Mouse (Mus musculus) lung, embryonic 15.5 days (tissue): ENCODE measurements around the gene Chga. TPM values are rescaled to one million over a fixed set of nuclear protein-coding genes. Genes with fewer than 3 reads are reported as not detected.

ENCODE experiments used
- ATAC-seq: fragments of 200-750 bp; cut with Nextera tagmentation; 2 replicates; pipeline ENCODE4 v1.8.0; 2017; ENCODE audit warnings: moderate number of reproducible peaks, borderline replicate concordance; ENCODE audit not compliant: low FRiP score, low TSS enrichment; ENCODE audit errors: extremely low read depth
- H3K27ac ChIP-seq: fragments of 300-500 bp; sonication (generic); 2 replicates; pipeline ENCODE4 v1.5.1; 2015; ENCODE audit warnings: moderate library complexity, mild to moderate bottlenecking, inconsistent platforms
- H3K27me3 ChIP-seq: fragments of 300-500 bp; sonication (generic); 2 replicates; pipeline ENCODE4 v1.6.1; 2015; ENCODE audit warnings: inconsistent platforms
- H3K36me3 ChIP-seq: fragments of 300-500 bp; sonication (generic); 2 replicates; pipeline ENCODE4 v1.6.1; 2015; ENCODE audit warnings: inconsistent platforms
- H3K4me1 ChIP-seq: fragments of 300-500 bp; sonication (generic); 2 replicates; pipeline ENCODE4 v1.6.1; 2015; ENCODE audit warnings: inconsistent platforms
- H3K4me2 ChIP-seq: fragments of 300-500 bp; sonication (generic); 2 replicates; pipeline ENCODE4 v1.6.1; 2015; ENCODE audit warnings: inconsistent platforms, mild to moderate bottlenecking, moderate library complexity
- H3K4me3 ChIP-seq: fragments of 300-500 bp; sonication (generic); 2 replicates; pipeline ENCODE4 v1.5.1; 2015; ENCODE audit warnings: mild to moderate bottlenecking, inconsistent platforms
- H3K9ac ChIP-seq: fragments of 300-500 bp; sonication (generic); 2 replicates; pipeline ENCODE4 v1.6.1; 2015; ENCODE audit warnings: inconsistent platforms
- H3K9me3 ChIP-seq: fragments of 300-500 bp; sonication (generic); 2 replicates; pipeline ENCODE4 v1.6.1; 2016; ENCODE audit warnings: inconsistent platforms
- WGBS: fragments of 180-500 bp; shearing (Covaris S2); methylation state at CpG from one replicate; pipeline ENCODE4 v1.1.7; 2015; 5-methylcytosine and 5-hydroxymethylcytosine counted together
- polyA plus RNA-seq: library from polyadenylated mRNA; unstranded; fragments of >200 nt; fragmentation: Nextera tagmentation; extraction: Ambion mirVana; gene quantifications from 2 replicates; pipeline ENCODE4 v1.2.1, GENCODE M21; 2015

The Chga gene
- polyA plus RNA-seq: 1.6 and 2.5 TPM in 2 replicates

DNA sequence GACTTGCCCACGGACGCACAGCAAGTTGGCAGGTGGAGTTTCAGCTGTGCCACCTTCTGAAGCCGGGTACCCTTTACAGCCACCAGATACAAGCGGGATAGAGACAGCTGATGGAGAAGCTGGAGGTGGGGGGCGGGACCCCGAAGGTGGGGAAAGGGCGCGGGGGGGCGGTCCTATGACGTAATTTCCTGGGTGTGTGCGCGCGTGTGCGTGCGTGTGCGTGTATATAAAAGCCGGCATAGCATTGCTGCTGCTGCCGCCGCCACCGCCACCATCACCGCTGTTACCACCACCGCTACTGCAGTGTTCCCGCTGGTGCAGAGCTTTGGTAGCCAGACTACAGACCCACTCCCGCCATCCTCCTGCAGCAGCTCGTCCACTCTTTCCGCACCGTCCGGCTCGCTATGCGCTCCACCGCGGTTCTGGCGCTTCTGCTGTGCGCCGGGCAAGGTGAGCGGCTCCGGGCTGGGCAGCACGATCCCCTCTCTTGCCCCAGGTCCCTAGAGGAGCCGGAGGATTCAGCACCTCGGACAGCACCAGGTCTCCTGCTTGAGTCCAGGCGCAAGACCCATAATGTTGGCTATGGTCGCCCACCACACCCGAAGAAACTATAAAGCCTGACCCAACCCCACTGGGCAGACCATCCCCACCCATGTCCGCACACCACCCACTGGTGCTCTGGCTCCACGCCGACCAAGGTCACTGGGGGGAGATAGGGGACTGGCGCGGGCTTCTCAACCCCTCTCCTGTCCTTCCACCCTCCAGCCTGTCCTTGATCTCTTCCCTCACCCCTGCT lies at the start of gene Chga:
Chga (plus strand) TSS at position 249 of the 796 bp plus-strand sequence.
- Histone ChIP-seq H3K4me2 (peak within 1 kb of the TSS; percentile 33), H3K4me3 (no peak within 1 kb of the TSS), H3K27me3 (peaks cover 24% of the 10 kb centered on the region), H3K9me3 (no peaks in the 10 kb centered on the region), H3K9ac (no peak within 1 kb of the TSS), H3K4me1 (0 out of 2 replicates have a peak, but pooled peaks cover 2% of the 10 kb centered on the region), H3K36me3 (no peaks in the 10 kb centered on the region), H3K27ac (no peak within 1 kb of the TSS)
- 3% methylated on average over 48 of the region's 48 CpGs for WGBS
- peak; percentile 53 for ATAC-seq

GRCm38 (mm10) chr12:102505131-102505713 lies 49.5 kb upstream of the Chga start:
- 64% methylated on average over 9 of the region's 9 CpGs for WGBS
- Histone ChIP-seq H3K27me3 (no peaks in the 10 kb centered on the region), H3K9ac (no peak overlapping the region), H3K4me2 (no peak overlapping the region), H3K36me3 (no peaks in the 10 kb centered on the region), H3K4me1 (no peaks in the 10 kb centered on the region), H3K9me3 (no peaks in the 10 kb centered on the region), H3K27ac (no peak overlapping the region), H3K4me3 (no peak overlapping the region)
- ATAC-seq: no peak

GRCm38 (mm10) chr12:102505949-102506348 lies 48.8 kb upstream of the Chga start:
- Histone ChIP-seq H3K9me3 (no peaks in the 10 kb centered on the region), H3K4me2 (no peak overlapping the region), H3K27ac (no peak overlapping the region), H3K36me3 (no peaks in the 10 kb centered on the region), H3K9ac (no peak overlapping the region), H3K4me1 (no peaks in the 10 kb centered on the region), H3K27me3 (no peaks in the 10 kb centered on the region), H3K4me3 (no peak overlapping the region)
- no peak for ATAC-seq
- WGBS: 88% methylated on average over 7 of the region's 7 CpGs

DNA sequence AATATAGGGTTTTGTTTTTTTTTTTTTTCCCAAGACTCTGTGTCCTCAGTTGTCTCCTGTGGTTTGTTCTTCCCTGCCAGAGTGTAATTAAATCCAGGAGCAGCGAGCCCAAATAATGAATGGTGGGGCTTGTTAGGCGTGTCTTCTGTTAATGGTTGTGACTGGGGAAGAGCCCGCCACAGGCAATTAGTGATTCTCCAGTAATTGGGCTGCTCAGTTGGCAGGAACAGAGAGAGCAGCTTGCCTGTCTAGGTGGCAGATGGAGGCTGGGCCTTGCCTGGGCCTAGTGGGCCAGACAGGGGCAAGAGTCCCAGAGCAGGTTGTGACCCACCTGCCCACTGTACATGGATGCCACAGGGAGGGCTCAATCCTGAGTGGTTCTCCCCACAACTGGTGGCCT lies 43.4 kb upstream of the Chga start:
- Histone ChIP-seq H3K27me3 (no peaks in the 10 kb centered on the region), H3K27ac (no peak overlapping the region), H3K4me1 (no peaks in the 10 kb centered on the region), H3K4me3 (no peak overlapping the region), H3K36me3 (no peaks in the 10 kb centered on the region), H3K9ac (no peak overlapping the region), H3K4me2 (no peak overlapping the region), H3K9me3 (no peaks in the 10 kb centered on the region)
- ATAC-seq: no peak
- 66% methylated on average over 3 of the region's 3 CpGs for WGBS

DNA sequence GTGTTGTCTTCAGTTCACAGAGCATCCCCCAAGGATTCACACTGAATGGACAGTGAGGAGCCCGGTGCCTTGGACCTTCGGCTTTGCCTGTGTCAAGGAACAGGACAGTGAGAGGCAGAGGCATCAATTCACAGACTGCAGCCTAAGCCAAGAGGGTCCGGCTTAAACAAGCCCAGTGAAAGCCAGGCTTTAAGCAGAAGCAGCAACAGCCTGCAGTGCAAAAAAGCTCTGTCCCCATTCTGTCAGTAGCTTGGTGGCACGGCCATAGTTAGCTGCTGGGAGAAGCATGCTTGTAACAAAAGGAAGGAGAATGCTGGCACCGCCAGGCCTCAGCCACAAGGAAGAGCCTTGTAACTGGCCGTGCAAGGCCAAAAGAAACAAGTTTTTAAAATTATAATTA lies 40.6 kb upstream of the Chga start:
- ATAC-seq: no peak
- WGBS: 79% methylated on average over 6 of the region's 6 CpGs

DNA sequence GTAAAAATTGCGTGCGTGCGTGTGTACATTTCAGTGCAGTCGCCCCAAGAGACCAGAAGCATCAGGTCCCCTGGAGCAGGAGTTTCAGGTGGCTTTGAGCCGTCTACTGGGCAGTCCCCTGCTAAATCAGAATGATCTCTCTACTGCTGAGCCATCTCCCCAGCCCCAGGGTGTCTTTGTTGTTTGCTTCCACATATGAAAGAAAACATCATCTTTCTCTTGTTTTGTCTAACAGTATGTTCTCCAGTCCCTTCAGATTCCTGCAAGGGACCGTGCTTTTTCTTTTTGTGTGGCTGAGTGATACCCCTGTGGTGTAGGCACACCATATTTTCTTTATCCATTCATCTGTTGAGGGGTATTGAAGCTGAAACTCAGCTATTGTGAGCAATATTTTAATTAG lies 40.0 kb upstream of the Chga start:
- H3K27ac ChIP-seq: no peak overlapping the region
- WGBS: 84% methylated on average over 6 of the region's 6 CpGs
- H3K4me1 ChIP-seq: no peaks in the 10 kb centered on the region
- H3K4me2 ChIP-seq: no peak overlapping the region
- no peak overlapping the region for H3K9ac ChIP-seq
- no peaks in the 10 kb centered on the region for H3K27me3 ChIP-seq
- no peak for ATAC-seq
- no peaks in the 10 kb centered on the region for H3K36me3 ChIP-seq
- no peak overlapping the region for H3K4me3 ChIP-seq
- no peaks in the 10 kb centered on the region for H3K9me3 ChIP-seq

More for the DNA sequence above, 40.6 kb upstream of the Chga start:
- Histone ChIP-seq H3K9me3 (no peaks in the 10 kb centered on the region), H3K27ac (no peak overlapping the region), H3K4me2 (no peak overlapping the region), H3K9ac (no peak overlapping the region), H3K4me3 (no peak overlapping the region), H3K36me3 (no peaks in the 10 kb centered on the region), H3K27me3 (no peaks in the 10 kb centered on the region), H3K4me1 (no peaks in the 10 kb centered on the region)

- Histone ChIP-seq H3K9me3 (no peaks in the 10 kb centered on the region), H3K4me3 (no peak overlapping the region), H3K4me2 (no peak overlapping the region), H3K36me3 (no peaks in the 10 kb centered on the region), H3K27ac (no peak overlapping the region), H3K4me1 (no peaks in the 10 kb centered on the region), H3K9ac (no peak overlapping the region), H3K27me3 (no peaks in the 10 kb centered on the region)
- no peak for ATAC-seq
- 77% methylated on average over 4 of the region's 4 CpGs for WGBS
Measured at GRCm38 (mm10) chr12:102516151-102516550, 38.6 kb upstream of the Chga start.

- H3K4me2 ChIP-seq: no peak overlapping the region
- no peaks in the 10 kb centered on the region for H3K36me3 ChIP-seq
- no peak for ATAC-seq
- no peaks in the 10 kb centered on the region for H3K27me3 ChIP-seq
- no peak overlapping the region for H3K27ac ChIP-seq
- H3K9me3 ChIP-seq: no peaks in the 10 kb centered on the region
- no peak overlapping the region for H3K9ac ChIP-seq
- 81% methylated on average over 13 of the region's 13 CpGs for WGBS
- H3K4me3 ChIP-seq: no peak overlapping the region
- peaks cover 8% of the 10 kb centered on the region; the same call in 1 of the 2 replicates for H3K4me1 ChIP-seq
Measured at GRCm38 (mm10) chr12:102517647-102518046, 37.1 kb upstream of the Chga start.

- ATAC-seq: no peak
Measured at GRCm38 (mm10) chr12:102519929-102520720, 34.6 kb upstream of the Chga start.

GRCm38 (mm10) chr12:102521777-102522319 lies 32.9 kb upstream of the Chga start:
- 11% methylated on average over 13 of the region's 13 CpGs for WGBS
- Histone ChIP-seq H3K36me3 (no peaks in the 10 kb centered on the region), H3K4me1 (peaks cover 8% of the 10 kb centered on the region; the same call in 1 of the 2 replicates), H3K4me2 (no peak overlapping the region), H3K4me3 (no peak overlapping the region), H3K27ac (no peak overlapping the region), H3K27me3 (no peaks in the 10 kb centered on the region), H3K9me3 (no peaks in the 10 kb centered on the region), H3K9ac (no peak overlapping the region)
- ATAC-seq: 0 out of 2 replicates have a peak, but pooled peaks have one; percentile 46

More at GRCm38 (mm10) chr12:102519929-102520720, 34.6 kb upstream of the Chga start:
- no peaks in the 10 kb centered on the region for H3K36me3 ChIP-seq
- H3K27ac ChIP-seq: no peak overlapping the region
- H3K4me2 ChIP-seq: no peak overlapping the region
- H3K4me1 ChIP-seq: peaks cover 8% of the 10 kb centered on the region; the same call in 1 of the 2 replicates
- no peak overlapping the region for H3K4me3 ChIP-seq
- 77% methylated on average over 12 of the region's 12 CpGs for WGBS
- H3K9me3 ChIP-seq: no peaks in the 10 kb centered on the region
- H3K27me3 ChIP-seq: no peaks in the 10 kb centered on the region
- H3K9ac ChIP-seq: no peak overlapping the region

DNA sequence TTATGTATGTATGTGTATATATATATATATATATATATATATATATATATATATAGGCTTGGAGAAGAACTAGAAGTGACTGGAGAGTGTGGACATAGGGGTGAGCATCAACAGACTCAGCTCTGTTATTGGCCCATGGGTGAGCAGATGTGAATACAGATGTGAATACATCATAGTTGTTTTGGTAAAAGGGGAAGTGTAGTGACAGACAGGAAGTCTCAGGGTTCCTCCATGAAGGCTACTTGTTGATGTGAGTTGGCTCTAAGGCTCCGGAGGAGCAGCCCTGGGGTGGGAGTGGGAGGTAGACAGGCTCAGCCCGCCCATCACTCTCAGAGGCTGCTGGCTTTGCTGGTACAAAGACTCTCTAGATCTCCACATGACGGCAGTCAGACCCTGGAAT lies 30.6 kb upstream of the Chga start:
- Histone ChIP-seq H3K9me3 (no peaks in the 10 kb centered on the region), H3K27ac (no peak overlapping the region), H3K4me2 (no peak overlapping the region), H3K9ac (no peak overlapping the region), H3K27me3 (no peaks in the 10 kb centered on the region), H3K4me1 (peaks cover 8% of the 10 kb centered on the region; the same call in 1 of the 2 replicates), H3K4me3 (no peak overlapping the region), H3K36me3 (no peaks in the 10 kb centered on the region)
- no peak for ATAC-seq
- 48% methylated on average over 3 of the region's 3 CpGs for WGBS
